Mouse (Mus musculus) urinary bladder, postnatal 10 days (tissue): ENCODE measurements around the gene 1110008L16Rik.
"Not testable (repeated sequence)": the region's sequence is repeated elsewhere in the genome, so short reads cannot be mapped to it uniquely, and the experiment has no call there.

Source experiments
- DNase-seq: peaks from one replicate; pipeline ENCODE4 v3.0.0; 2022; ENCODE audit warnings: low spot score

1110008L16Rik gene

DNA sequence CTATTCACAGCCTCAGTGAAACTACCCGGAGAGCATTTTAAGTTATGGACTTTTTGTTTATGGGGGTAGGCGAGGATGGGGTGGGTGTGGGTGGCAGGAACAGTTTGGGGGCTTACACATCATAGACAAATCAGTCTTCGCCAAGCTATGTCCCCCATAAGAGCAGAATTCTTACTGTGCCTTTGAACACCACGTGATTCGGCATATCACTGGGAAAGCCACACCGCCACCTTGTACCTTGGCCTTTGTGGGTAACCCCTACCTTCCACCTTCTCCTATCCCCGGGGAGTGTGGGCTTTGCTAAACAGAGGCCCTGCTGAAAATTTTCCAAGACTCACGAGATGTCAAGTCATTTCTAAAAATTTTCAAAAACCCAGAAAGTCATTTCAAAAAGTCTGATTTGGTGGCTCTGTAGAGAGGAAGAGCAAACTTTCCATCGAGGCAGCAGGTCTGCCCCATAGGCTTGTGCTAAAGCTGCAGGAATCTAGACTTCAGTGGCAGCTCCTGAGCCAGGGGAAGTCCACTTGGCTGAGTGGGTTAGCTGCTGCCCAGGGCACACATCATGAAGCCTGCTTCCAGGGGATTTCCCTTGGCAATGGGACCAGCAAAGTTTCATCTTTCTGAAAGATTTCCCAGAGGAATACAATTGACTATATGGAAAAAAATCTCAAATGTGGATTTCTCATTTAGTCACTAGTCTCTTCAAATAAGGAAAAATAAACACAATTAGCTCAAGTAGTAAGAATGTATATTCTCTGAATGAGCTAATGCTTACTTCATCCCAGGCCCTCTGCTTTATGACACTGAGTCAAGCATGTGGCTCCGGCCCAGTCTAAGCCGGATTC lies 93.6 kb downstream of the 1110008L16Rik start:
- no peak for DNase-seq

DNA sequence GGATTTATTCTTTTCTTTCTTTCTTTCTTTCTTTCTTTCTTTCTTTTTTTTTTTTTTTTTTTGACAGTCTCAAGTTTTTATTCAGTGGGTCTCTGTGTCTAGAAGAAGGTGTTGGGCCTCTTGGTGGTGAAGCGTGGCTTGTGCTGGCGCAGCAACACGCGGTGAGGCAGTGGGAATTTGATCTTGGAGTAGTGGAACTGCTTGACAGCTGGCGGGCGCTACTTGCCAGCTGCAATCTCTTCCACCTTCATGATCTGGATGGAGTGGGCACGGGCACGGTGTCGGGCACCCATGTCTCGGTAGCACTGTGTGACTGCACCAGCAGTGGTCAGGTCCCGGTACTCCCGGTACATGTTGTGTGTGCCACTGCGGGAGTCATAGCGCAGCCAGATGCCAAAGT lies 96.2 kb downstream of the 1110008L16Rik start:
- DNase-seq: not testable (repeated sequence)

DNA sequence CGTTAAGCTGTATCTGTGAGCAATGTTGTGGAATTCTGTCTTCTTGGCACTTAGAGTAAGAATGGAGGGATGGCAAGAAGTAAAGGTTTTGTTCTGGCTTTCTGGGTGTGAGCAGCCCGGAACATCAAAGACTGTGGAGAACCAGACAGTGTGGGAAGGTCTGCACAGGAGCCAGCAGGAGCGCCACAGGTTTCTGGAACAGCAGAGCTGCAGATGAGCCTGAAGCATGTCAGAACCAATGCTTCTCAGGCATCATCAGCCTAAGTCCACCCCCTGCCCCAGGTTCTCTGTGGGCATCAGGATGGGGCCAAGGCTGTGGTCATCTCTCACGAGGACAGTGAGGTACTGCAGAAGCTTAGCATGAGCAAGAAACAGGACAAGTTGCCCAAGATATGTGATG lies 97.2 kb downstream of the 1110008L16Rik start:
- DNase-seq: no peak

GRCm38 (mm10) chr12:55397544-55398239 lies 98.3 kb downstream of the 1110008L16Rik start:
- no peak for DNase-seq

DNA sequence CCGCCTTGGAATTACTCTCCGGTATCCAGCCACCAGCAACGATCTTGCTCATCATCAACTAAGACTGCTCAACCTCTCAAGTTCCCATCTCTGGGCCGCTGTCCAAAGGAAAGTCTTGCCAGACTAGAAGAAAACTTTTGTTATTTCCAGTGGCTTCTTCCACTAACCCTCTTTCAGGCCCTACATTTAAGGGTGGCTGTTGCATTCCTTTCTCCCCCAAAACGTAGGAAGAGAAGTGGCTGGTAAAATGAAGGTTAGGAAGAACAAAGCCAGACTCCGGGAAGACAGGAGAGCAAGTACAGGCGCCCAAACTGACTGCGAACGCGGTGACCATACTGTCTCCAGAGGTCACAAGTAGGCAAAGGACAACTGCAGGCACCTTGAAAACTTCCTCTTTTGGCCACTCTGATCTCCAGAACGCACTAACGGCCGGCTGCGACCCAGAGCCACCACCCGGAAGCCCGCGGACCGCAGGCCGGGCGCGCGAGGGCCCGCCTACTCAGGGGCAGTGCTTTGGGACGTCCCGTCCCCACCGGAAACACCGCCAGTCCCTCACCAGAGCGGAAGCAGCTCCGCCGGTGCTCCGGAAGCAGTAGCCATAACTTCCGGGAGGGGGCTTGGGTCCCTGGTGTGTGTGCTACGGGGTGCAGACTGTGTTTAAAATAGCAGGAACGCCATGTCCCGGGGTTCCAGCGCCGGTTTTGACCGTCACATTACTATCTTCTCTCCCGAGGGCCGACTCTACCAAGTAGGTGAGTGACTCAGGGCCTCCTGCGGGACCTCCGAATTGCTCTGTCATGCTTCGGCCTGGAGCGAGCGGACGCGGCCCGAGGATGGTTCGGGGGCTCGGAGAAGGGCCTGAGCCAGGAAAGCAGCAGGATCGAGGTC lies 99.1 kb downstream of the 1110008L16Rik start:
- peak; percentile 59 for DNase-seq

- no peak for DNase-seq
These were observed 99.8 kb downstream of the 1110008L16Rik start for GRCm38 (mm10) chr12:55399128-55399677.

GRCm38 (mm10) chr12:55407888-55408287 lies 108.5 kb downstream of the 1110008L16Rik start:
- no peak for DNase-seq

DNA sequence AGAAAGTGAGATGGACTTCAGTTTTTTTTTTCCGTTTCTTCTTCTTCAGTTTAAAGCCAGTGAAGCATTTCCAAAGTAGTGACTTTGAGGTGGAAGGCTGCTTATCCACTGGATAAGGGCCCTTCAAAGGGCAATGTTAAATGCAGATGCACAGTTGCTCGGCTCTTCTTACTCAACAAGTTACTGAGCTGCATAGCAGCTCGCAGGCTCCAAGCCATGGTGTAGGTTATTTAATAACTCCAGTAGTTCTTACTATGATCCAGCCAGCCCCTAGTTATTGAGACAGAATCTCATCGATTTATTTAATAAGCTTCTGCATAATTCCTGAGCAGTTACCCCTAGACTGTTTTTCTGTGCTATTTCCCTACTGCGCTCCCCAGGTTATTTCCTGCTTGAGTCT lies 115.9 kb downstream of the 1110008L16Rik start:
- no peak for DNase-seq

- no peak for DNase-seq
These were observed 116.4 kb downstream of the 1110008L16Rik start for GRCm38 (mm10) chr12:55415762-55416161.

- DNase-seq: no peak
These were observed 120.8 kb downstream of the 1110008L16Rik start for GRCm38 (mm10) chr12:55420220-55420619.

DNA sequence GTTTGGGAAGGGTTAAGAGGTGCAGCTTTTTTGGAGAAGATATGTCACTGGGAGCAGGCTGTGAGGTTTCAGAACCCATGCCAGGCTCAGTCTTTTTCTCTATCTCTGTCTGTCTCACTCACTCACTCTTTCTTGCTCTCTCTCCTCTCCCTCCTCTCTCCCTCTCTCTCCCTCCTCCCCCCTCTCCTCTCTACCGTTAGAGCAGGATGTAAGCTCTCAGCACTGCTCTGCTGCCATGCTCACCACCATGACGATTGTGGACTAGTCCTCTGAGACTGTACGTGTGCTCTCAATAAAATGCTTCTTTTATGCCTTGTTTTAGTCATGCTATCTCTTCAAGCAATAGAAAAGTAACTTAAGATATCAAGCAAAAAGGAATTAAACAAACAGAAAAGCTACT lies 122.7 kb downstream of the 1110008L16Rik start:
- DNase-seq: no peak

- DNase-seq: no peak
These were observed 126.9 kb downstream of the 1110008L16Rik start for GRCm38 (mm10) chr12:55426300-55426699.

- no peak for DNase-seq
These were observed 129.8 kb downstream of the 1110008L16Rik start for GRCm38 (mm10) chr12:55429201-55429600.

GRCm38 (mm10) chr12:55429956-55430355 lies 130.6 kb downstream of the 1110008L16Rik start:
- DNase-seq: no peak
